Mouse (Mus musculus): ENCODE measurements around the gene 2700049A03Rik.
"Not testable (repeated sequence)": the region's sequence is repeated elsewhere in the genome, so short reads cannot be mapped to it uniquely, and the experiment has no call there.

Gene 2700049A03Rik

GRCm38 (mm10) chr12:71136130-71136973 lies at the start of gene 2700049A03Rik, which contains the start of gene Timm9:
Gene 2700049A03Rik, plus strand, starts transcription at chr12:71136848.
Gene Timm9, minus strand, starts transcription at chr12:71136684.
- DNase-seq (ENCODE audit: low spot score in 2 of 2) = peak; percentile 86 to 89

DNA sequence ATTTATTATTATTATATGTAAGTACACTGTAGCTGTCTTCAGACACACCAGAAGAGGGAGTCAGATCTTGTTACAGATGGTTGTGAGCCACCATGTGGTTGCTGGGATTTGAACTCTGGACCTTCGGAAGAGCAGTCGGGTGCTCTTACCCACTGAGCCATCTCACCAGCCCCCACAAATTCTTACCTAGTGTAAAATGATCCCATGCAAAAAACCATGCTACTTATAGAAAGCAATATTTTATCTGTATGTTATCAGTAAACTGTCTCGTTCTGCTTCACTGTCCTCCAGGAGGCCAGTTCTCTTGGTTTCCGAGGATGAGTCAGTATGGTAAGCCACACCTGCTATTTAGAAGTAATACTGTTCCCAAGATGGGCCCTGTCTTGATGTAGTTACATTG lies 32.4 kb upstream of the 2700049A03Rik start:
- not testable (repeated sequence) for DNase-seq (ENCODE audit: low spot score in 2 of 2)

- DNase-seq (ENCODE audit: low spot score in 2 of 2) = no peak
Observed at GRCm38 (mm10) chr12:71107216-71107771, 29.4 kb upstream of the 2700049A03Rik start.

DNA sequence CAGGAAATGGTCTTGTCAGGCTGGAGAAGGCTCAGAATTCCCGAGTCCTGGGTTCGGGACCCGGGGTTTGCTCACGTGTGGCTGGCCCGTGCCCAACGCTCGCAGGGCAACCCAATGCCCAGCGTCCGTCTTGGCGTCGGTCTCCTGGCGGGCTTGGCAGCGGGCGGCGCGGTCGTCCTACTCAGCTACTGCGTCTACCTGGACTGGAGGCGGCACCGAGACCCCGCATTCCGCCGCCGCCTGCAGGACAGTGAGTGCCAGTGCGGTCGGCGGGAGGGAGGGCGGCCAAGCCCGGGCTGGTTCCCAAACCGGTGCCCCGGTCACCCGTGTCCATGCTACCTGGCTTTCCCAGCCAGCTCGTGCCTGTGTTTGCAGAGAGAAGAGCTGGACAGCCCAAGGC lies 25.3 kb upstream of the 2700049A03Rik start, which contains the start of gene Tomm20l:
Gene Tomm20l (plus strand): TSS at position 98 of the 400 bp plus-strand sequence.
- DNase-seq (ENCODE audit: low spot score in 2 of 2) = peak in 1 of 2 experiments; percentile 12

DNA sequence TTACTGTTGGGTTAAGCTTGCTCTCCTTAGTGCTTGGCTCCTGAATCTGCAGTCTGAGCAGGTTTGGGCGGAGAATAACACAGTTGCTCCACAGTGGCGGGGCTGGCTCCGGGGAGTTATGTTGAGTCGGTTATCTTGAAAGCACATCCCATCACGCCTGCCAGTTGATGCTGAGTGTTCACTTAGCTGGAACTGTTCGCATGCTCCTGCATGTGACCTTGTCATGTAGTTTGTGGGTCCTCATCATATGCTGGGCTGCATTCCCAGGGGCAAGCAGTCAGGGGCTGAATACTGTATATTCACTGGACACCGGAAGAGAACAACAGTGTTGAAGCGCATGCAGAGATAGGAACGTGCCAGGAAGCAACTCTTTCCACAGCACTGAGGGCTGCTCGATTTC lies 23.6 kb upstream of the 2700049A03Rik start:
- DNase-seq (ENCODE audit: low spot score in 2 of 2) = no peak

DNA sequence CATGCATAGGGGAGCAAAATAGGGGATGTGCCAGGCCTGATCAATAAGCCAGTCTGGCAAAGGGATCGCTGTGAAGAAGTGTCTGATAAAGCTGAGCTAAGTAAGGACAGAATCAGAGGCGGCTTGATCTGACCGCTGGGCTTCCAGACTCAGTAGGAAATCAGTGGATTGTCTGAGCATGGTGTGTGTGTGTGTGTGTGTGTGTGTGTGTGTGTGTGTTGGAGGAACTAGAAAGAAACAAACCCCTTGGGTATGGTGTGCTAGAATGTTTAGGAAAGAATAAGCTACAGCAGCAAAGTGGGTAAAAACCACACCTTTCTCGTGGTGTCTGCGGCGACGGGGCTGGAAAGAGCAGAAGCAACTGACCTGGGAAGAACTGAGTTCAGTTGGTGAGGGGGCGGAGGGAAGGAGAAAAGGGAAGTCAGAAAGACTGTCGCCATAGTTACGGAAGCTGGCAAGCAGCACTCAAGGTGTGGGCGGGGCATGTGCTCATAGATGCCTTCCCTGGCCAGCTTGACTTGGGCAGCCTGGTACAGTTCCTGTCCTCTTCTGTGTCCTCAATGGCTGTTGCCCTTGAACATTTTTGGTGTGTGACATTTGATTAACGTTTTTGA lies 22.9 kb upstream of the 2700049A03Rik start:
- DNase-seq (ENCODE audit: low spot score in 2 of 2) = peak; percentile 38 to 74

- no peak for DNase-seq (ENCODE audit: low spot score in 2 of 2)
Observed at GRCm38 (mm10) chr12:71116411-71116810, 20.2 kb upstream of the 2700049A03Rik start.

GRCm38 (mm10) chr12:71122731-71123130 lies 13.9 kb upstream of the 2700049A03Rik start:
- DNase-seq (ENCODE audit: low spot score in 2 of 2) = no peak

DNA sequence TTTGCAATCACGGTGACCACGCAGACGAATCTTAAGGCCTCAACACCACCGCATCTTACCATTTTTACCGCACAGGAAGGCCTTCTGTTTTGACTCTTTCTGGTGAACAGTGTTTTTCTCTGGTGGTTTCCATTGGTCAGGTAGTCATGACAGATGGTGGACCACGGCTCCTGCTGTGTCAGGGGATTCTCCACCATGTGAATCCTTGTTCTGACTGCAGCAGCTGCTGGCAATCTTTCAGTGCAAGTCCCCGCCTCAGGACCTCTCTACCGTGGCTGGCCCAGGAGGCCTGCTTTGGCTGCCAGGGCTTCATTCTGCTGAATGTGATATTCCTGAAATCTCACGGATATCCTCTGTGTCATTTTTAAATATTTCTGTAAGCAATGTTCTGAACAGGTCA lies 13.4 kb upstream of the 2700049A03Rik start:
- no peak for DNase-seq (ENCODE audit: low spot score in 2 of 2)

DNA sequence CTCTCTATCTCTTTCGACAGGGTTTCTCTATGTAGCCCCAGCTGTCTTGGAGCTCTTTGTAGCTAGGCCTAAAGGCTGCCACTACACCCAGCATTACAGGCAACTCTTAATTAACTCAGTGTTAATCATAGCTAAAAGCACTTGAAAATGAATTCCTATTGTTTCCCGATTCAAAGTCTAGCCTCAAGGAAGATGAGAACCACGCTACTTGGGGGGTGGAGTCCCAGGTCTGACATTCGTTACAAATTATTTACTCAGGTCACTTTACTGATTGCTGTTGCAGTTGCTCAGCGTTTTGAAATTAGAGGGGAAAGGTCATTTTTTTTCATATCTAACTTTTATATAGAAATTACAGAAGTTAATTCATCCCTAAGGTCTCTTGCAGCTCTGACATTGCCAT lies 1.1 kb upstream of the 2700049A03Rik start:
- no peak for DNase-seq (ENCODE audit: low spot score in 2 of 2)

DNA sequence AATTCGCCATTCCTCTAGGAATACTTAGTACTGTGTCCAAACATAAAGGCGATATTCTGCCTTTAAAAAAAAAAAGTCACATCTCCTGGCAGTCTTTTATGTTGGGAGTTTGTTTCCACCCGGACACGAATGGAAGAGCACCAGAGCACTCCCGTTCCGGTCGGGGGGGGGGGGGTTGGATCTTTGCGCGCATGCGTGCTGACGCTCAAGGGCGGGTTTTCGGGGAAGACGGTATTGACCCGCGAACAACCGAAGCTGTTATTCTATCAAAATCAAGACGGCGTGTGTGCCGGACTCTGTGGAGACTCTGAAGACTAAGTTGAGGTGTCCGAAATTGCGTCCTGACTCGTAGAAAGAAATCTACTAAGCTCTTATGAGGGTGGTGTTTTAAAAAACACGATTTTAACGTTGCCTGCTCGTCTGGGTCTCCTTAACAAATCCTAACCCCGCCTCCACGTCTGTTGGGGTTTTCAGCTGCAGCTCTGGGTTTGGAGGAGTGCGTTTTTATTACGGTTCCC lies 385 bp downstream of the 2700049A03Rik start:
- DNase-seq (ENCODE audit: low spot score in 2 of 2) = peak; percentile 82 to 84

- DNase-seq (ENCODE audit: low spot score in 2 of 2) = no peak
Observed at GRCm38 (mm10) chr12:71137686-71138085, 1.0 kb downstream of the 2700049A03Rik start.

DNA sequence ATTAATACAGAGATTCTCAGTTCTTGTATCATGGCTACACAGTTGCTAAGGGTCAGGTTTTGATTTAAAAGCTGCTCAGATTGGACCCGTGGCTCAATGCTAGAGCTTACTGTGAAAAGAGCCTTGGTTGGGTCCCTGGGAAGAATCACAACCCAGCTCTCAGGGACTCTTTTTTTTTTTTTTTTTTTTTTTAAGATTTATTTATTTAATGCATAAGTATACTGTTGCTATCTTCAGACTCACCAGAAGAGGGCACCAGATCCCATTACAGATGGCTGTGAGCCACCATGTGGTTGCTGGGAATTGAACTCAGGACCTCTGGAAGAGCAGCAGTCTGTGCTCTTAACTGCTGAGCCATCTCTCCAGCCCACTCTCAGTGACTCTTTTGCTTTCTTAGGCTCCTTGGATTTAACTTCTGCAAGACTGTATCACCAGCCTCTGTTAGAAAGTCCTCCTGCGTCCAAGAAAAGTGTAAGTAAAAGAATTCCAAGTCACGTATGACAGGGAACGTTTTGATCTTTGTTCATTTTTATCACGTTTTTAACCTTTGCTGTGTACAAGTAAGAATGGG lies 2.7 kb downstream of the 2700049A03Rik start:
- peak; percentile 9 to 31 for DNase-seq (ENCODE audit: low spot score in 2 of 2)

DNA sequence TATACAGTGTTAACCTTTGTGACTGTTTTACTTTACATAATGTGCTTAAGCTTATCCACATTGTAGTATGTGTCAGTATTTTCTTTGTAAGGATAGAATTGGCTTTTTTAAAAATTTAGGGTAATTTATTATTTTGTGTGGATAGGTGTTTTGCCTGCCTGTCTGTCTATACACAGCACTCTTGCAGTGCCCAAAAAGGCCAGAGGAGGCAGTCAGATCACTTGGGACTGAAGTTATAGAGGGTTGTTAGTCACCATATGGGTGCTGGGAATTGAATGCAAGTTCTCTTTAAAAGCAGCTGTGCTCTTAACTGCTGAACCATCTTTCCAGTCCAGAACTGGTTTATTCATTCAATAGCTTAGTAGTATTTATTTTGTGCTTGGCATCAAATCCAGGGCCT lies 4.5 kb downstream of the 2700049A03Rik start:
- DNase-seq (ENCODE audit: low spot score in 2 of 2) = no peak

DNA sequence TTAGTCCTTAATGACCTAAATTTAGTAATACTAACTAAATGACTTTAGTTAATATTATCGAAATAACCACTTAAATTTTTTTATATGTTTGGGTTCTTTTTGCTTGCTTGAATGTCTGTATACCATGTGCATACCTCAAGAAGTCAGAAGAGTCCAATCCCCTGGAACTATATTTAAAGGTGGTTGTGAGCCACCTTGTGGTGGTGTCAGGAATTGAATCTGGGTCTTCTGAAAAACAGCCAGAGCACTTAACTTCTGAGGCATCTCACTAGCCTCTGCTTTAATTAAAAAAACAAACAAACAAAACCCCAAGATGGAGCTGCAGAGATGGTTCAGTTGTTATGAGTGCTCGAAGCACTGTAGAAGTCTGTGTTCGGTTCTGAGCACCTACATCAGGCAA lies 11.0 kb downstream of the 2700049A03Rik start:
- peak; percentile 17 to 48 for DNase-seq (ENCODE audit: low spot score in 2 of 2)

GRCm38 (mm10) chr12:71148801-71149200 lies 12.2 kb downstream of the 2700049A03Rik start:
- no peak for DNase-seq (ENCODE audit: low spot score in 2 of 2)

GRCm38 (mm10) chr12:71149456-71149855 lies 12.8 kb downstream of the 2700049A03Rik start:
- DNase-seq (ENCODE audit: low spot score in 2 of 2) = no peak

GRCm38 (mm10) chr12:71150167-71150566 lies 13.5 kb downstream of the 2700049A03Rik start:
- DNase-seq (ENCODE audit: low spot score in 2 of 2) = no peak

DNA sequence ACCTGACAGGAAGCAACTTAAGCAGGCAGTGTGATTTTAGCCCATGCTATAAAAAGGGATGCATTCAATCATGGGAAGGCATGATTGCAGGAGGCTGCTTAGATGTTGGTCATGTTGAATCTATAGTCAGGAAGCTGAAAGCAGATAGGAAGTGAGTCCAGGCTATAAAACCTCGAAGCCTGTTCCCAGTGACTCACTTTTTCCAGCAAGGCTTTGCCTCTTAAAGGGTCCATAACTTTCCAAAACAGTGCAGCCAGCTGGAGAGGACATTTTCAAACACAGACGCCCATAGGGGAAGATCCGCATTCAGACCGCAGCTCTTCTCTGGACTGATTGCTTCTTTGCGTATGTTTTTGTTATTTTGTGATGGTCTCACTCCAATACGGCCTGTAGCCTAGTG lies 18.3 kb downstream of the 2700049A03Rik start:
- DNase-seq (ENCODE audit: low spot score in 2 of 2) = no peak

DNA sequence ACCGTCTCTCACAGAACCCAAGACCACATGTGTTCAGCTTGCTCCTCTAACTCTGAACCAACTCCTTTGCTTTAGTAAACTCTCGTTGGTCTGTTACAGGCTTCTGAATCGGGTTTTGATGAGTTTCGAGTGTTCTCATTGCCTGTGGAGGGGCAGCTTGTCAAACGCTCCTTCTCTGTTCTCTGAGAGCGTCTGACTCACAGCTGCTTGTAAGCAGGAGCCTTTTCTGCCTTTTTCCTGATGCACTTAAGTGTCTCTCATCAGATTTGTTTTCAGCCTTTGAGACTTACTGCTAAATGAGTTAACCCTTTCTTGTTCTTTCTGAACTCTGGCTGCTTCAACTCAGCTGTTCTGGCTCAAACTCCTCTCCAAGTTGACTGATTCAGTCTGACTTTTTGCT lies 21.3 kb downstream of the 2700049A03Rik start:
- no peak for DNase-seq (ENCODE audit: low spot score in 2 of 2)

DNA sequence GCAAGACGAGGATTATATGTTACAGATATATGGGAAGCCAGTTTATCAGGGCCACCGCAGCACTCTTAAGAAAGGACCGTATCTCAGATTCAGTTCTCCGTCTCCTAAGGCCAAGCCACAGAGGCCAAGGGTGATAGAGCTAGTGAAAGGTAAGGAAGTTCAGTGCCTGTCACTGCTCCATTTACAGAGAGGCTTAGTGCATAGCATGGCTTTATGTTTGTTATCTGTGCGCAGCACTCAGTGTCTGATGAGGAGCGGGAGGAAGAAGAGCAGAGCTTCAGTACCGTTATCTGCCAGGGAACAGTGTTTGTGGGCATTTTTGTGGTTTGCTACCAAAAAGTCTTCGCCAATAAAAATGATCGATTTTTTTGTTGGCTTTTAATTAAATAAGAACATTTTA lies 27.8 kb downstream of the 2700049A03Rik start:
- no peak for DNase-seq (ENCODE audit: low spot score in 2 of 2)

GRCm38 (mm10) chr12:71169911-71170310 lies 33.3 kb downstream of the 2700049A03Rik start:
- DNase-seq (ENCODE audit: low spot score in 2 of 2) = no peak
